Mouse (Mus musculus) heart, postnatal 4 days (tissue): Measurements from ENCODE around the gene Trap1a. TPM values are rescaled to one million over a fixed set of nuclear protein-coding genes. Genes with fewer than 3 reads are reported as not detected.
"Not testable (repeated sequence)": the region's sequence is repeated elsewhere in the genome, so short reads cannot be mapped to it uniquely, and the experiment has no call there.

Source experiments
- DNase-seq: peaks from one replicate; pipeline ENCODE4 v3.0.0; 2021
- total RNA-seq, 2 experiments: library from RNA; stranded (reverse); gene quantifications; 2 replicates each; pipeline ENCODE4 v1.2.3; 2021

Gene Trap1a
- total RNA-seq: not detected

- DNase-seq: no peak
Measured at GRCm38 (mm10) chrX:139333263-139333994, at the start of gene Trap1a. Gene Trap1a, plus strand, starts transcription at chrX:139333683.

DNA sequence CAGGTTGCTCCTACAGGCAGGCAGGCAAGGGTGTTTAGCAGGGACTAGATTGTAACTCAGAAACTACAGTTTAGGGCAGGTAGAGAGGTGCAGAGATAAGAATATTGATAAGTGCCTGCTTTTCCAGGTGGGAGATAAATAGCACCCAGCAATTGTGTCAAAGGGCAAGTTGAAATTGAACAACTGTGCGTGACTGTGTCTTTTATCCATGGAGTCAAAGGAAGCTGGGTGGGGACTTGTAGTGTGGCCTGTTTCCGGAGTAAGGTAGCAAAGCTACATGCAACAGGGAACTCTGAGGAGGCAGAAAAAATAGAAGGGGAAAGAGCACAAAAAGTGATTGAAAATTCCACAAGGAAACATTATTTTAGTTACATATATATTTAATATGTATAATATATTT is 40.4 kb upstream of the Trap1a start:
- DNase-seq: no peak

GRCm38 (mm10) chrX:139295325-139295724 is 38.2 kb upstream of the Trap1a start:
- DNase-seq: no peak

- DNase-seq: not testable (repeated sequence)
Measured at GRCm38 (mm10) chrX:139317356-139317755, 16.1 kb upstream of the Trap1a start.

DNA sequence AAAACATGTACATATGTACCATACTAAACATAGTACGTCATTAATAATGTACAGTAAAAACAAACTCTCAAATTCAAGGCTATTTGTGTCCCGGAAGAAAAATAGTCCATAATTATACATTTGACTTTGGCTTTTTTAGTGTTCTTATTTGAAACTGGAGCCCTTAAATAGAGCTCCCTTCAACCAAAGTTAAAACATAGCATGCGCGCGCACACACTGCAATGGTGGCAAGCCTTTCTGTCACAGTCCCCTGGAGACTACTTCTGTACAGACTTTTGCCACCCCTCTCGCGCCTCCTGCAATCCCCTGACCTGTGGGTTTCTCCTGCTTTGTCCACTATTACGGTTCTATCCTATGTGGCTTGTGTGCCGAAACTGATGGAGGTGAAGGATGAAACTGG is 900 bp upstream of the Trap1a start:
- no peak for DNase-seq

GRCm38 (mm10) chrX:139334504-139335418 is 1.3 kb downstream of the Trap1a start:
- no peak for DNase-seq

DNA sequence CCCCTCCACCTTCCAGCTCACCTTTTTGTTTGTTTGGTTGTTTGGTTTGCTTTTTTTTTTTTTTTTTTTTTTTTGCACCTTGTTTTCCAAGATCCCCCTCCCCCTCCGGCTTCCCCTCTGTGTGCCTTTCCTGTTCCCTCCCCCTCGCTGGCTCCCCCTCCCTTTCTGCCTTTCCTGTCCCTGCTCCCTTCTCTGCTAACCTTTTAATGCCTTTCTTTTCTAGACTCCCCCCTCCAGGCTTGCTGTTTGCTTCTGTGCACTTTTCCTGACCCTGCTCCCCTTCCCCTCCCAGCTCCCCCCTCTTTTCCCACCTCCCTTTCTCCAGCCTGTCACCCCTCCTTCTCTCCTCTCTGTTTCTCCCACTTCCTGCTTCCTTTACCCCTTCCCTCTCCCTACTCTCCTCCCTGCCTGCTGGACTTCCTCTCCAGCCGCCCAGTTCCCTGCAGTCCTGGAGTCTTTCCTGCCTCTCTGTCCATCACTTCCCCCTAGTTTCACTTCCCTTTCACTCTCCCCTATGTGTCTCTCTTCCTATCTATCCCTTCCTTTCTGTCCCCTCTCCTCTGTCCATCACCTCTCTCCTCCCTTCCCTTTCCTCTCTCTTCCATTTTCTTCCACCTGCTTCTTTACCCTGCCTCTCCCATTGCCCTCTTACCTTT is 2.1 kb downstream of the Trap1a start:
- DNase-seq: no peak

DNA sequence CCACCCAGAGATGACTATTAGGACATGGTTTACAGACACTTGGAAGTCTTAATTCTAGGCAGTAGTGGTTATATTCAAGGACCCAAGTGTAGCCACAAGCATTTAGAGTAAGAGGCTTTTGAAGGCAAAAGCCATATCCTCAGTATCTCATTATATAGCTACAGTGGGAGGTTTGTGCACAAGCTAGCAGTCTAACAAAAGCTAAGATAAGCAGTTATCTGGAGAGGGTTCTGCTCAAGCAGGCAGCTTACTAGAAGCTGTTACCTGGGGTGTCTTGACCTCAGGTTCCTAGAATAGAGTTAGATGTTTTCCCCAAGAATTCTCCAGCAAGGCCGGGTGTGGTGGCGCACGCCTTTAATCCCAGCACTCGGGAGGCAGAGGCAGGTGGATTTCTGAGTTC is 6.1 kb downstream of the Trap1a start:
- no peak for DNase-seq

DNA sequence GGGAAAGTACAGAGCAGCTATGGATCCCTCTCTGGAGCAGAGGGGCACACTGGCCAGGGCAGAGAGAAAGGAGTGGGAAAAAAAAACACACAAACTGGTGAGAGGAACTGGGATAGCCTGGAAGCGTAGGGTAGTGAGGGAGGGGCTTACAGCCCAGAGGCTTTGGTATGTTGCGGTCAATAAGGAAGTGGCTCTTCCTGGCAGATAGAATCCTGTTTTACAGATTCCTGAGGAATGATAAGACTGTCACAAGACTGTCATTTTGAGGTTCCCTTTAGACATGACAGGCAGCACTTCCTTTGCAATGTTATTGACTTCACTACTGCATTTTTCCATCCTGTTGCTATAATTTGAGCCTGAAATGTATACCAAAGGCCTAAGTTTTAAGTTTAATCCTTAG is 7.7 kb downstream of the Trap1a start:
- no peak for DNase-seq

DNA sequence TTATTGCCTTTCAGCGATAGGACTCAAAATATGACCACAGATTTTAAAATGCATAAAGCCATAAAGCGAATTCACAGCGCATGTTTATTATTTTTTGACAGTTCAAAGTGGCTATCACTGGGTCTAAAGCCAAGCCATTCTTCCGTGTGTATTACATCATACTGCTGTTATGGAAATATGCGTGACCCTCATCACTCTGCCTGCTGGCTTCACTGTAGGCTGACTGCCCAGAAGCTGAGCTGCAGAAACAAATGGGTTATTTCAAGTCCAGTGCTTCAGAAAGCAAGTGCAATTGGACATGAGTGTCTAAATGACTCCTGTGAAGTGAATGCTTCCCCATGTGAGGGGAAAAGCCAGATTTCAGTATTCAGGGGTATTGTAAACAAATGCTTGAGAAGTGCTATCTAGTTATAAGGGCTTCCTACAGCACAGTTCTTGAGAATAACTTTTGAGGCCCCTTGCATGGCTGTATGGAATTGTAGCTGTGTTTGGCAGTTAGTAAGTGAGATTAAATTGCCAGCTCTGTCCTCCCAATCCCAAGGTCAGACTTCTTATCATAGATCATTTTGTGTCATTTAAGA is 18.8 kb downstream of the Trap1a start:
- peak; percentile 11 for DNase-seq

DNA sequence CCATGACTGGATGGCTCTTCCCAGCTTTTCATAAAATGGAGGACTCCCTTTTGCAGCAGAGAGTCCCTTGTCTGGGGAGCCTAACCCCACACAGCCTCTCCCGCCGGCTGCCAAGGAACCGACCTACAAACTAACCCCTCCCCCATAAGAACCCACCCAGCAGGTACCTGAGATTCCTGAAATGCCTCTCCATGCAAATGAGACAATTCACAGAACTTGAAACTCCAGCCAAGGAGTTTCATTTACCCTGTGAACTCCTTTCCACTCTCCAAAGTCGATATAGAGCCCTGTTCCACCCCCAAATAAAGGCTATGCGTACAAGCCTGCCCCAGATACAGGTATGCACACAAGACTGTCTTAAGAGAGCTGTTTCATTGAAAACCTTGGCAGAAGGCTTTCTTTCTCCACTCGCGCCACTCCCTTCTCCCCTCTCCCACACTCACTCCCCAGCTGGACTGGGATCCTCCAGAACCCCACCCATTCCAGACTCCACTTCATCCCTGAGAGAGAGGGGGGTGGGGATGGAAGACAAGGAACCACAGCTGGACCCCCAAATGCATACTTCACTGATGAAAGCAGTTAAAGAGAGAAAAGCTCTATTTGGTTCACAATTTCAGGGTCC is 24.3 kb downstream of the Trap1a start:
- no peak for DNase-seq

GRCm38 (mm10) chrX:139358361-139358760 is 24.9 kb downstream of the Trap1a start:
- no peak for DNase-seq

DNA sequence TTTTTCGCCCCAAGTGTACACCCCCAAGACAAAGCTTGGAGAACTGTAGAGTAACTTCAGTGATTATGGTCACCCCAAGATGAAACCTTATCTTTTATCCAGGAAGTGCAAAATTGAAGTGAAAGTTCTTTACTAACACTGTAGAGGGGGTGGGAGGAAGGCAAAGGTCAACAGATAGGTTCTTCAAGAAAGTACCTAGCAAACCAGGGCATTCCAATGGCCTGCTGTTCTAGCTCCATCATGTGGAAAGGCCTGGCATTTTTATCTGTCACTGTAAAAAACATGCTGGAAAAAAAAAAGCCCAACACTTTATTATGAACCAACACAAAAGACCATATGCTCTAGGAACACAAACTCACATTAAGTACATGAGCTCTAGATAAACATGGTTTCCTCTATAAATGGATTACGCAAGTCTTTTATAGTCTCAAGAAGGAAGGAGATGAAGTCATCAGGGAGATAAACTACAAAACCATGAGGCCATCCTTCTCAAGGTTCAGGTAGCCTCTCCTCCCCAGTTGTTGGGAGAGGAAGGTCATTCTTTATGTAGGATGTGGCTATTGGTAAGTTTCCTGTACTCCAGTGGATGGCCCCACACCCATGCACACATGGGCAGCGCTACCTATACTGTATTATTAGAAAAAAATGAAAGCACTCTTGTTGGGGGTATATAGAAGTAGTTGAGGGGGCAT is 33.5 kb downstream of the Trap1a start:
- DNase-seq: no peak

- no peak for DNase-seq
Measured at GRCm38 (mm10) chrX:139367529-139367908, 34.0 kb downstream of the Trap1a start.

- DNase-seq: peak; percentile 14
Measured at GRCm38 (mm10) chrX:139369122-139369521, 35.6 kb downstream of the Trap1a start.

- no peak for DNase-seq
Measured at GRCm38 (mm10) chrX:139372665-139373064, 39.2 kb downstream of the Trap1a start.

Other genes with a start within 250 kb of the Trap1a start
- gene Serpina7, start 248.4 kb upstream of the Trap1a start, total RNA-seq: not detected
- gene 4930513O06Rik, start 247.4 kb upstream of the Trap1a start, total RNA-seq: not detected
- not detected for gene 4933428M09Rik, start 154.5 kb upstream of the Trap1a start, total RNA-seq
- 10 to 100 TPM; 14.7 to 16.9 TPM for gene Mum1l1, start 123.6 kb upstream of the Trap1a start, total RNA-seq
- gene D330045A20Rik, start 146.7 kb downstream of the Trap1a start, total RNA-seq: 1 to 10 TPM in 1 of 2 experiments, under 1 TPM in 1; 0.99 to 1.0 TPM
- 10 to 100 TPM; 47.2 to 53.1 TPM for gene Rnf128, start 229.6 kb downstream of the Trap1a start, total RNA-seq